In the genomic region with DNA sequence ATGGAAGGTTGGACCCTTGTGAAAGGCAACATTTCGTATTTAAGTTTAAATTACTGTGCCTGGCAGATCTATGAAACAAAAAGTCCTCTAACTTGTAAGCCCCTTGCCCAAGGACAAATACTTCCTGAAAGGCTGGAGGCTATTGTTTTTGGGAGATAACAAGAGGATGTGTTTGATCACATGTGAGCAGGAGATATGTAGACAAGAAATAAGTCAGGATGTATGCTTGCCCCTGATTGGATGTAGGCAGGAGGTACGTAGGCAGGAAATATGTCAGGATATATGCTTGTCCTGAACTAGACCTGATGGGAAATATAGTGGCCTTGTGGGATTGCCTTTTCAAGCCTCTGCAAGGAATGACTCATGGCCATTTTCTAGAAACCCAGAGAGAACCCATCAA, we compare ENCODE assay signal across 14 mouse cellular contexts.
"Had no signal": no experiment of that assay in that cellular context is flagged by ENCODE, and none has a peak within 500 bp of the region (broad histone marks: within the 10 kb centered on the region; RNA-seq: fewer than 3 reads in every experiment).

No protein-coding gene starts in this region.

- H3K36me3 ChIP-seq: limb, embryonic 12.5 days; liver, embryonic 13.5 days; midbrain, embryonic 15.5 days; neural tube, embryonic 12.5 days had no signal

- H3K9me3 ChIP-seq: limb, embryonic 12.5 days; liver, embryonic 13.5 days; midbrain, embryonic 15.5 days; neural tube, embryonic 12.5 days had no signal

- DNase-seq: kidney, adult 11 months; kidney, adult 9 months; kidney, postnatal 36 days; liver, embryonic 13.5 days; lung, embryonic 14.5 days; thymus, adult 2 months; thymus, postnatal 25 days had no signal

- H3K9ac ChIP-seq: limb, embryonic 12.5 days; liver, embryonic 13.5 days; lung, embryonic 14.5 days; midbrain, embryonic 15.5 days; neural tube, embryonic 12.5 days had no signal

- ATAC-seq: midbrain, embryonic 15.5 days had no signal

- H3K27me3 ChIP-seq: limb, embryonic 12.5 days; liver, embryonic 13.5 days; midbrain, embryonic 15.5 days; neural tube, embryonic 12.5 days had no signal

- H3K4me3 ChIP-seq: limb, embryonic 12.5 days; liver, embryonic 13.5 days; megakaryocyte, embryonic 14.5 days; midbrain, embryonic 15.5 days; neural tube, embryonic 12.5 days had no signal

- H3K4me2 ChIP-seq: limb, embryonic 12.5 days; liver, embryonic 13.5 days; lung, embryonic 14.5 days; midbrain, embryonic 11.5 days; midbrain, embryonic 15.5 days; neural tube, embryonic 12.5 days had no signal

- H3K4me1 ChIP-seq: megakaryocyte, embryonic 14.5 days; midbrain, embryonic 15.5 days; neural tube, embryonic 12.5 days had no signal

- H3K27ac ChIP-seq: kidney, postnatal 0 days; limb, embryonic 12.5 days; liver, embryonic 13.5 days; macrophage; midbrain, embryonic 15.5 days; neural tube, embryonic 12.5 days had no signal
